Mouse (Mus musculus): ENCODE results near the gene Cnga2.

DNA sequence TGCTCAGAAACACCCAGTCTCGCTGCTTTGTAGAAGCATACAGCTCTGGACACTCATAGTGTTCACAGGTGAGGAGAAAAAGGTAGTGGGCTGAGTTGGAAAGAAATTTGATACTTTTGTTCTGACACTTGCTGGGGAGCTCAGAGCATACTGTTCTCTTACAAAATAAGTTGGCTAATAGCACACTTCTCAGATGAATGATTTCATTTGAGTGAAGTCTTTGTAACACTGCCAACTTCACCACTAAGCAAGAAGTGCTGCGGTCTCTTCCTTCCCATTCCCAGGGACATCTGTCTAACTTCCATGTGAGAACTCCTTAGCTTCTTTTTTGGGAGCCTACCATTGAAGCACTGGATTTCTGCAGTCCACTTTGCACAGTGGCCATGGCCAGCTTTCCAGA, 8.4 kb upstream of the Cnga2 start:
- TF ChIP-seq POLR2A (IDR thresholded peaks at IDR 0.05; ENCODE audit: control insufficient read depth, low read depth, low read length) (no peak), CTCF (IDR thresholded peaks at IDR 0.05; ENCODE audit: control insufficient read depth, insufficient read depth, insufficient replicate concordance, low read depth, low read length) (no peak)

Data from testis, adult 2 months (tissue).